Mouse (Mus musculus): ENCODE results near the gene Olfr198.
"Not testable (repeated sequence)": the region's sequence is repeated elsewhere in the genome, so short reads cannot be mapped to it uniquely, and the experiment has no call there.

Olfr198 gene

GRCm38 (mm10) chr16:59203433-59203832 lies at the start of gene Olfr198:
Olfr198 (minus strand) TSS chr16:59203533.
- not testable (repeated sequence) for DNase-seq (ENCODE audit: low read depth, low spot score)

- no peak for DNase-seq (ENCODE audit: low read depth, low spot score)
Measured at GRCm38 (mm10) chr16:59249684-59250083, 46.4 kb upstream of the Olfr198 start.

- not testable (repeated sequence) for DNase-seq (ENCODE audit: low read depth, low spot score)
Measured at GRCm38 (mm10) chr16:59219667-59220066, 16.3 kb upstream of the Olfr198 start, which contains the start of gene Olfr199. Olfr199 (minus strand) TSS chr16:59219767.

- DNase-seq (ENCODE audit: low read depth, low spot score) = not testable (repeated sequence)
Measured at GRCm38 (mm10) chr16:59217861-59218260, 14.5 kb upstream of the Olfr198 start.

- DNase-seq (ENCODE audit: low read depth, low spot score) = no peak
Measured at GRCm38 (mm10) chr16:59170354-59170753, 33.0 kb downstream of the Olfr198 start, which contains the start of gene Olfr196. Olfr196 (minus strand) TSS chr16:59170454.

GRCm38 (mm10) chr16:59151996-59152395 lies 51.3 kb downstream of the Olfr198 start:
- DNase-seq (ENCODE audit: low read depth, low spot score) = no peak
